8 mouse cellular contexts compared by ENCODE assay signal in genomic region chr11:103141944-103142255, GRCm38 (mm10). TPM values are rescaled to one million over a fixed set of nuclear protein-coding genes. Genes with fewer than 3 reads are reported as not detected.
A peak's percentile ranks its signal among the peaks of the same experiment; 100 is the strongest.
DNase-seq lines count a peak whose midpoint lies in the region; ATAC-seq and TF ChIP-seq lines count a peak whose summit lies in the region.

No protein-coding gene starts in this region.

- H3K27ac ChIP-seq in gastrocnemius, adult 2 months: peak overlapping the region; percentile 84
- peak overlapping the region; percentile 94 for H3K27ac ChIP-seq in hindbrain, embryonic 13.5 days
- peak overlapping the region; percentile 58 for H3K27ac ChIP-seq in liver, embryonic 12.5 days

- H3K4me2 ChIP-seq in hindbrain, embryonic 13.5 days: peak overlapping the region; percentile 15
- no peak overlapping the region for H3K4me2 ChIP-seq in liver, embryonic 12.5 days

- 0 out of 2 replicates have a peak, but pooled peaks have one; percentile 19 for ATAC-seq in hindbrain, embryonic 13.5 days (ENCODE audit: low FRiP score)
- ATAC-seq in liver, embryonic 12.5 days: no peak

- peaks cover 34% of the 10 kb centered on the region for H3K4me1 ChIP-seq in hindbrain, embryonic 13.5 days (replicated peaks)
- peaks cover 60% of the 10 kb centered on the region for H3K4me1 ChIP-seq in liver, embryonic 12.5 days

- WGBS in hindbrain, embryonic 13.5 days: 32% methylated on average over 1 of the region's 1 CpGs
- 29% methylated on average over 1 of the region's 1 CpGs for WGBS in liver, embryonic 12.5 days (ENCODE audit: insufficient replicate concordance)

- no peak for DNase-seq in gastrocnemius, adult 2 months
- DNase-seq in gastrocnemius, postnatal 14 days: no peak
- peak; percentile 50 to 54 for DNase-seq in adrenal gland, postnatal 36 days
- DNase-seq in cerebellum, adult 8-10 months: no peak
- DNase-seq in right cerebral cortex, postnatal 10 days (ENCODE audit: low spot score in 2 of 2): no peak
- no peak for DNase-seq in left cerebral cortex, postnatal 25 days (ENCODE audit: low spot score in 2 of 2)

- H3K4me3 ChIP-seq in gastrocnemius, adult 2 months: peak overlapping the region; percentile 32
- no peak overlapping the region for H3K4me3 ChIP-seq in hindbrain, embryonic 13.5 days
- H3K4me3 ChIP-seq in liver, embryonic 12.5 days: no peak overlapping the region

- peaks cover 24% of the 10 kb centered on the region for H3K36me3 ChIP-seq in hindbrain, embryonic 13.5 days
- H3K36me3 ChIP-seq in liver, embryonic 12.5 days: peaks cover 26% of the 10 kb centered on the region

- no peaks in the 10 kb centered on the region for H3K27me3 ChIP-seq in hindbrain, embryonic 13.5 days
- H3K27me3 ChIP-seq in liver, embryonic 12.5 days (replicated peaks): no peaks in the 10 kb centered on the region

- H3K9ac ChIP-seq in hindbrain, embryonic 13.5 days: peak overlapping the region; percentile 43; the same call in 1 of the 2 replicates
- H3K9ac ChIP-seq in liver, embryonic 12.5 days: no peak overlapping the region

- intact Hi-C loops in gastrocnemius, adult 2 months (cut with DNase I): loop anchor here (5.0 kb wide), 1 partner anchor 40 kb away; the partner anchor contains the start of genes Acbd4 and Plcd3
- intact Hi-C loops in gastrocnemius, postnatal 14 days (cut with DNase I; ENCODE audit: low total_unique reads): no loop called here
- intact Hi-C loops in left cerebral cortex, postnatal 25 days (cut with DNase I): no loop called here

- H3K9me3 ChIP-seq in hindbrain, embryonic 13.5 days: no peaks in the 10 kb centered on the region
- H3K9me3 ChIP-seq in liver, embryonic 12.5 days (replicated peaks): no peaks in the 10 kb centered on the region

- TF ChIP-seq CTCF in gastrocnemius, adult 2 months (IDR thresholded peaks at IDR 0.05): no peak

RNA-seq across cellular contexts. Expression of gene Hexim2, which starts 9.7 kb away (rescaled TPM):
- 1 to 10 TPM; 2.0 to 3.6 TPM for total RNA-seq in gastrocnemius, adult 2 months (2021)
- 1 to 10 TPM; 2.7 to 3.8 TPM for total RNA-seq in gastrocnemius, postnatal 14 days (2021)
- 1 to 10 TPM; 3.5 to 5.9 TPM for total RNA-seq in adrenal gland, postnatal 36 days (2021)
- 21.3 and 22.3 TPM in 2 replicates for polyA plus RNA-seq in hindbrain, embryonic 13.5 days (2015; fragmentation: Nextera tagmentation; extraction: Ambion mirVana)
- polyA plus RNA-seq in liver, embryonic 12.5 days (2016; fragmentation: Nextera tagmentation; extraction: Ambion mirVana): 9.5 and 10.0 TPM in 2 replicates
- 10 to 100 TPM; 11.7 to 13.6 TPM for total RNA-seq in left cerebral cortex, postnatal 25 days (2021)

RNA-seq across cellular contexts. Expression of gene Hexim1, which starts 25.9 kb away (rescaled TPM):
- 10 to 100 TPM; 18.6 to 21.8 TPM for total RNA-seq in gastrocnemius, adult 2 months (2021)
- 10 to 100 TPM; 20.7 to 21.5 TPM for total RNA-seq in gastrocnemius, postnatal 14 days (2021)
- total RNA-seq in adrenal gland, postnatal 36 days (2021): 10 to 100 TPM; 68.8 to 72.2 TPM
- 3.6 and 4.3 TPM in 2 replicates for polyA plus RNA-seq in hindbrain, embryonic 13.5 days (2015; fragmentation: Nextera tagmentation; extraction: Ambion mirVana)
- polyA plus RNA-seq in liver, embryonic 12.5 days (2016; fragmentation: Nextera tagmentation; extraction: Ambion mirVana): 2.4 and 3.0 TPM in 2 replicates
- total RNA-seq in left cerebral cortex, postnatal 25 days (2021): 10 to 100 TPM; 46.5 to 50.8 TPM

RNA-seq across cellular contexts. Expression of gene Fmnl1, which starts 29.0 kb away (rescaled TPM):
- 1 to 10 TPM; 4.2 to 5.7 TPM for total RNA-seq in gastrocnemius, adult 2 months (2021)
- total RNA-seq in gastrocnemius, postnatal 14 days (2021): 1 to 10 TPM; 6.7 to 7.3 TPM
- total RNA-seq in adrenal gland, postnatal 36 days (2021): 10 to 100 TPM; 16.4 to 17.3 TPM
- 3.1 and 3.3 TPM in 2 replicates for polyA plus RNA-seq in hindbrain, embryonic 13.5 days (2015; fragmentation: Nextera tagmentation; extraction: Ambion mirVana)
- polyA plus RNA-seq in liver, embryonic 12.5 days (2016; fragmentation: Nextera tagmentation; extraction: Ambion mirVana): 5.2 and 5.7 TPM in 2 replicates
- total RNA-seq in left cerebral cortex, postnatal 25 days (2021): 100 to 1,000 TPM; 146 to 197 TPM

RNA-seq across cellular contexts. Expression of gene Acbd4, which starts 40.4 kb away (rescaled TPM):
- 10 to 100 TPM; 24.2 to 28.6 TPM for total RNA-seq in gastrocnemius, adult 2 months (2021)
- 10 to 100 TPM; 30.0 to 35.7 TPM for total RNA-seq in gastrocnemius, postnatal 14 days (2021)
- 100 to 1,000 TPM; 118 to 127 TPM for total RNA-seq in adrenal gland, postnatal 36 days (2021)
- polyA plus RNA-seq in hindbrain, embryonic 13.5 days (2015; fragmentation: Nextera tagmentation; extraction: Ambion mirVana): 7.3 and 9.0 TPM in 2 replicates
- 40.6 and 46.1 TPM in 2 replicates for polyA plus RNA-seq in liver, embryonic 12.5 days (2016; fragmentation: Nextera tagmentation; extraction: Ambion mirVana)
- total RNA-seq in left cerebral cortex, postnatal 25 days (2021): 10 to 100 TPM; 68.9 to 70.7 TPM

RNA-seq across cellular contexts. Expression of gene Plcd3, which starts 40.4 kb away (rescaled TPM):
- 1 to 10 TPM; 4.6 to 5.9 TPM for total RNA-seq in gastrocnemius, adult 2 months (2021)
- total RNA-seq in gastrocnemius, postnatal 14 days (2021): 1 to 10 TPM; 4.5 TPM
- 10 to 100 TPM; 10.1 to 11.1 TPM for total RNA-seq in adrenal gland, postnatal 36 days (2021)
- polyA plus RNA-seq in hindbrain, embryonic 13.5 days (2015; fragmentation: Nextera tagmentation; extraction: Ambion mirVana): 1.5 and 1.9 TPM in 2 replicates
- 0.74 and 0.79 TPM in 2 replicates for polyA plus RNA-seq in liver, embryonic 12.5 days (2016; fragmentation: Nextera tagmentation; extraction: Ambion mirVana)
- total RNA-seq in left cerebral cortex, postnatal 25 days (2021): 10 to 100 TPM; 13.3 to 13.8 TPM

Comparison
In these comparisons a context has a peak if more than half of its experiments do, and no peak if none do; other contexts are left out.
1. DNase-seq: peak in adrenal gland, postnatal 36 days (2 of 2); none in gastrocnemius, adult 2 months (single experiment), gastrocnemius, postnatal 14 days (single experiment), cerebellum, adult 8-10 months (single experiment), right cerebral cortex, postnatal 10 days (0 of 2) and left cerebral cortex, postnatal 25 days (0 of 2).
2. RNA of gene Fmnl1, which starts 29.0 kb away (total RNA-seq): 146 to 197 TPM in left cerebral cortex, postnatal 25 days; 16.4 to 17.3 TPM in adrenal gland, postnatal 36 days, 6.7 to 7.3 TPM in gastrocnemius, postnatal 14 days and 4.2 to 5.7 TPM in gastrocnemius, adult 2 months; every median in the first group is over 4 times any median in the second.
3. Peak in every context shown above with its lines, with median percentiles within 50 percentile points of each other: H3K27ac ChIP-seq.